Mouse (Mus musculus): Measurements from ENCODE around the gene Pmepa1. TPM values are rescaled to one million over a fixed set of nuclear protein-coding genes. Genes with fewer than 3 reads are reported as not detected.

Pmepa1 gene
- polyA plus RNA-seq, 1 experiment from 2014 or later, result 5.6 TPM

DNA sequence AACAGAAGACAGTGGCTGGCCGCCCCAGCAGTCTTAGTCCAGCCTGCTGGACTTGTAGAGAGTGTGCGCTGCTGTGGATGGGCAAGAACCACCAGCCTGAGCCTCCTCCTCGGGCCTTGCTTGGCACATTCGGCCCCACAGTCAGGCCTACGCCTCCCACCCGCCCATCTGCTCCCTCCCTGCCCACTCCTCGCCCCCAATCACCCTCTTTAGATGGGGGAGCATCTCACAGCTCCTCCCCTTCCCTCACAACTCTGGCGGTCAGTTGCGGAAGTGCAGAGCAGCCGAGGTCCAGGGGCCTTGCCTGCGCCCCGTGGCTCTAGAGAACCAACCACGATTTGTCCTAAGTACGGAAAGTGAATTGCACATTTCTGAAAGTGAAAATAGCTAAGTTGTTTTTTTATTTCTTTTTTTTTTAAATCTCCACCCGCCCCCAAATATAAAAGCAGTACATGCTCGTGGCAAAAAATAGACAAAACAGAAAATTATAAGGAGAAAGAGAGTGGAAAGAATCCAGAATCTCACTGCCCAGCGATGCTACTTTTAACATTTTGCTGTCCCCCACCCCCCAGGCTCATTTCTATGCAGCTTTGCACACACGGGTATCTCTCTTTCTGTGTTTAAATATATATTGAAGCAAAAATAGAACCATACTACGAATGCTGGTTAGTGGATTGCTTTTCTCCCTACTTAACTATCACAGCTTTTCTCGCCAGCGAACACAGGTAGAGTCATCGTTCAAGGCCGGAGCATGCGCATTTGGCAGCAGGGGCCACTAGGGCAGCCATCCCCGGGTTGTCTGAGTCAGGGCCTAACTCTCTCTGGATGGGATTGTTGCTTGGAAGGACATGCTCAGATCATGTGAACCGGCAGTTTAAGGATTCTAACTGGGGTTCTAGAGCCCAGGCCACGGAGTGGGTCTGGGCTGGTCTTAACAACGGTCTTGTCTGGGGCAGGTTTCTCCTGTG, 24.6 kb upstream of the Pmepa1 start:
- Histone ChIP-seq H3K4me2 (ENCODE audit: low read depth, low read length) (no peak overlapping the region), H3K4me1 (ENCODE audit: control insufficient read depth, insufficient read depth, low read length) (no peaks in the 10 kb centered on the region), H3K9ac (replicated peaks; ENCODE audit: low read depth, low read length) (no peak overlapping the region), H3K27me3 (ENCODE audit: control insufficient read depth, insufficient read depth, low read length) (no peaks in the 10 kb centered on the region), H3K27ac (ENCODE audit: low read depth, low read length) (no peak overlapping the region), H3K4me3 (ENCODE audit: low read depth, low read length) (no peak overlapping the region), H3K9me3 (ENCODE audit: control insufficient read depth, low read length) (no peaks in the 10 kb centered on the region), H3K36me3 (ENCODE audit: control insufficient read depth, insufficient read depth, low read length) (no peaks in the 10 kb centered on the region)
- whole genome bisulfite sequencing, result 75% methylated on average over 28 of the region's 28 CpGs
- no peak for ATAC-seq (ENCODE audit: low read depth)

DNA sequence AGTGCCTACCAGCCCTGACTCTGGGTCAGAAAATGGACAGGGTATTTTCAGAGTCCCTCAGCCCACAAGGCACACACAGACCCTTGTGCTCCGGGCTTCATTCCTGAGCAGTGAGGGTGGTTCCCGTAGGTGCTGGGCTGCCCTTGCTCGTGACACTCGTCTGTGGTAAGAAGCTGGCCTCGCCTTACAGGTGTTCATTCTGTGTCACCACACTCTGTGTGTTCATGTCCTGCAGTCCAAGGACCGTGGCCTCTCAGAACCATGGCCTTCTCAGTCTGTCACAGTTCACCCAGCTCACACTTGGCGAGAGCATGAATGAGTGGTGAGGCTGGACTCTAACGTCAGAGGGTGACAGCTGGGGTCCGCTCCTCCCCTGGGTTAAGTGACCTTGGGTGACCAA, 20.1 kb upstream of the Pmepa1 start:
- H3K27ac ChIP-seq (ENCODE audit: low read depth, low read length), result no peak overlapping the region
- no peaks in the 10 kb centered on the region for H3K9me3 ChIP-seq (ENCODE audit: control insufficient read depth, low read length)
- no peak for ATAC-seq (ENCODE audit: low read depth)
- 90% methylated on average over 9 of the region's 9 CpGs for WGBS
- no peak overlapping the region for H3K4me2 ChIP-seq (ENCODE audit: low read depth, low read length)
- no peaks in the 10 kb centered on the region for H3K27me3 ChIP-seq (ENCODE audit: control insufficient read depth, insufficient read depth, low read length)
- H3K9ac ChIP-seq (replicated peaks; ENCODE audit: low read depth, low read length), result no peak overlapping the region
- no peaks in the 10 kb centered on the region for H3K4me1 ChIP-seq (ENCODE audit: control insufficient read depth, insufficient read depth, low read length)
- H3K4me3 ChIP-seq (ENCODE audit: low read depth, low read length), result no peak overlapping the region
- no peaks in the 10 kb centered on the region for H3K36me3 ChIP-seq (ENCODE audit: control insufficient read depth, insufficient read depth, low read length)

DNA sequence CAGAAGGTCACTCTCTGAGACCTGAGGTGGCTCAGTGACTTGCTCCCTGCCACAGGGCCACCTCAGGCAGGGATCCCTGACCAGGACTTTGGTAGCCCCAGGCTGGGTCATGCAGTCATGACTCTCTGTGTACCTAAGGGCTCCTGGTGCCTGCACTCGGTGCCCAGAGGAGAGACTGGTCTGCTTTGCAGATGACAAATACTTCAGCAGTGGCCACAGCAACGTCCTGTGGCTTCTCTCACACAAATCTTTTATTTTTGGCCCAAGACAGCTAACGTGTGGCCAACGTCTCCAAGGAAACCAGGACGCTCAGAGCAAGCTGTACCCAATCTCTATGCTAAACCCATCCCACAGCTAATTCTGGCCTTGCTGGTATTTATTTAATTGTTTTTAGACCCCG, 16.7 kb upstream of the Pmepa1 start:
- ATAC-seq (ENCODE audit: low read depth), result no peak
- H3K27ac ChIP-seq (ENCODE audit: low read depth, low read length), result no peak overlapping the region
- no peak overlapping the region for H3K4me2 ChIP-seq (ENCODE audit: low read depth, low read length)
- no peak overlapping the region for H3K4me3 ChIP-seq (ENCODE audit: low read depth, low read length)
- no peak overlapping the region for H3K9ac ChIP-seq (replicated peaks; ENCODE audit: low read depth, low read length)
- no peaks in the 10 kb centered on the region for H3K27me3 ChIP-seq (ENCODE audit: control insufficient read depth, insufficient read depth, low read length)
- 53% methylated on average over 6 of the region's 6 CpGs for WGBS
- no peaks in the 10 kb centered on the region for H3K4me1 ChIP-seq (ENCODE audit: control insufficient read depth, insufficient read depth, low read length)
- H3K36me3 ChIP-seq (ENCODE audit: control insufficient read depth, insufficient read depth, low read length), result no peaks in the 10 kb centered on the region
- no peaks in the 10 kb centered on the region for H3K9me3 ChIP-seq (ENCODE audit: control insufficient read depth, low read length)

DNA sequence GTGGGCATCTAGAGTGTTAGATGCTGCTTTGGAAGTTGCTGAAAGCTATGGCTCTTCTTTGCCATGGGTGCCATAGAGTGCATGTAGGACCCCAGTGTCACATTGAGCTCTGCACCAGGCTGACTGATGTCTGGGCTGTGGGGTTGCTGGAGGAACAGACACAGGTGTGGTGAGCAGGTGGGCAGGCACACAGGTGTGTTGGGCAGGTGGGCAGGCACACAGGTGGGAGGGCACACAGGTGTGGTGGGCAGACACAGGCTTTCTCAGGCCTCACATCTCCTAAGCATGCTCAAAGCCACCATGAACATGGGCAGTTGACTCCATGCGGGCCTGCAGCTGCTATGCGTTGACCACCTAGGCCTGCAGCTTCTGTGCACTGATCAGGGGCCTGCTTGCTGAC, 16.2 kb upstream of the Pmepa1 start:
- Histone ChIP-seq H3K9ac (replicated peaks; ENCODE audit: low read depth, low read length) (no peak overlapping the region), H3K27ac (ENCODE audit: low read depth, low read length) (no peak overlapping the region), H3K36me3 (ENCODE audit: control insufficient read depth, insufficient read depth, low read length) (no peaks in the 10 kb centered on the region), H3K4me3 (ENCODE audit: low read depth, low read length) (no peak overlapping the region), H3K27me3 (ENCODE audit: control insufficient read depth, insufficient read depth, low read length) (no peaks in the 10 kb centered on the region), H3K9me3 (ENCODE audit: control insufficient read depth, low read length) (no peaks in the 10 kb centered on the region), H3K4me2 (ENCODE audit: low read depth, low read length) (no peak overlapping the region), H3K4me1 (ENCODE audit: control insufficient read depth, insufficient read depth, low read length) (no peaks in the 10 kb centered on the region)
- ATAC-seq (ENCODE audit: low read depth), result no peak
- 100% methylated on average over 2 of the region's 2 CpGs for WGBS

DNA sequence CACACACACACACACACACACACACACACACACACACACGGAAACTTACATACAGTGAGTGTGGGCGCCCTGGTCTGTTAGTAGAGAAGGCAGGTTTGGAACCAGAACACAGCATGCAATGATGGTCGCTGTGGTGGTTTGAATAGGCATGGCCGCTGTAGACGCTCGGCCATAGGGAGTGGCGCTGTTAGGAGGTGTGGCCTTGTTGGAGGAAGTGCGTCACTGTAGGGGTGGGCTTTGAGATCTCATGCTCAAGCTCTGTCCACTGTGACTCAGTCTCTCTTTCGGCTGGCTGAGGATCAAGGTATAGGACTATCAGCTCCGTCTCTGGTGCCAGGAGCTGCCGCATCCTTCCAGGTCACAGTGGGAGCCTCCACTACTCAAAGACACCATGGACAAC, 14.6 kb upstream of the Pmepa1 start:
- Histone ChIP-seq H3K36me3 (ENCODE audit: control insufficient read depth, insufficient read depth, low read length) (no peaks in the 10 kb centered on the region), H3K9me3 (ENCODE audit: control insufficient read depth, low read length) (no peaks in the 10 kb centered on the region), H3K27ac (ENCODE audit: low read depth, low read length) (no peak overlapping the region), H3K9ac (replicated peaks; ENCODE audit: low read depth, low read length) (no peak overlapping the region), H3K4me3 (ENCODE audit: low read depth, low read length) (no peak overlapping the region), H3K4me1 (ENCODE audit: control insufficient read depth, insufficient read depth, low read length) (no peaks in the 10 kb centered on the region), H3K4me2 (ENCODE audit: low read depth, low read length) (no peak overlapping the region), H3K27me3 (ENCODE audit: control insufficient read depth, insufficient read depth, low read length) (no peaks in the 10 kb centered on the region)
- 95% methylated on average over 11 of the region's 11 CpGs for WGBS
- ATAC-seq (ENCODE audit: low read depth), result no peak

DNA sequence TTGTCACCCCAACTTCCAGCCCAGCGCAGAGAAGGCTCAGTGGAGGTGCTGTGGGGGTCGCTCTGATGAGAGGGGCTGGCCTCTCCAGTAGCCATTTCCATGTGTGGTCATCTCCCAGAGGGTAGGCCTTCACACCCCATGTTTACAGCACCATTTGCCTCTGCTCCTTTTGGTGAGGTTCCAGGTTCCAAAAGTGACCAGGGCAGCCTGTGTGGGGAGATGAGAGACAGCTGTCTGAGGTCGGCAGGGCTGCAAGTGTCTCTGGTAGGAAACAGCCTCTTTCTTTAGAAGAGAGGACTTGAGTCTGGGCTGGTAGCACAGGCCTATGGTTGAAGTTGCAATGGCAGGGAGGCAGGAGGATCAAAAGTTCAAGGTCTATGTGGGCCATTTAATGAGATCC, 13.6 kb upstream of the Pmepa1 start:
- Histone ChIP-seq H3K9ac (replicated peaks; ENCODE audit: low read depth, low read length) (no peak overlapping the region), H3K36me3 (ENCODE audit: control insufficient read depth, insufficient read depth, low read length) (no peaks in the 10 kb centered on the region), H3K4me3 (ENCODE audit: low read depth, low read length) (no peak overlapping the region), H3K9me3 (ENCODE audit: control insufficient read depth, low read length) (no peaks in the 10 kb centered on the region), H3K27me3 (ENCODE audit: control insufficient read depth, insufficient read depth, low read length) (no peaks in the 10 kb centered on the region), H3K4me1 (ENCODE audit: control insufficient read depth, insufficient read depth, low read length) (no peaks in the 10 kb centered on the region), H3K27ac (ENCODE audit: low read depth, low read length) (no peak overlapping the region), H3K4me2 (ENCODE audit: low read depth, low read length) (no peak overlapping the region)
- 67% methylated on average over 3 of the region's 3 CpGs for WGBS
- ATAC-seq (ENCODE audit: low read depth), result no peak

DNA sequence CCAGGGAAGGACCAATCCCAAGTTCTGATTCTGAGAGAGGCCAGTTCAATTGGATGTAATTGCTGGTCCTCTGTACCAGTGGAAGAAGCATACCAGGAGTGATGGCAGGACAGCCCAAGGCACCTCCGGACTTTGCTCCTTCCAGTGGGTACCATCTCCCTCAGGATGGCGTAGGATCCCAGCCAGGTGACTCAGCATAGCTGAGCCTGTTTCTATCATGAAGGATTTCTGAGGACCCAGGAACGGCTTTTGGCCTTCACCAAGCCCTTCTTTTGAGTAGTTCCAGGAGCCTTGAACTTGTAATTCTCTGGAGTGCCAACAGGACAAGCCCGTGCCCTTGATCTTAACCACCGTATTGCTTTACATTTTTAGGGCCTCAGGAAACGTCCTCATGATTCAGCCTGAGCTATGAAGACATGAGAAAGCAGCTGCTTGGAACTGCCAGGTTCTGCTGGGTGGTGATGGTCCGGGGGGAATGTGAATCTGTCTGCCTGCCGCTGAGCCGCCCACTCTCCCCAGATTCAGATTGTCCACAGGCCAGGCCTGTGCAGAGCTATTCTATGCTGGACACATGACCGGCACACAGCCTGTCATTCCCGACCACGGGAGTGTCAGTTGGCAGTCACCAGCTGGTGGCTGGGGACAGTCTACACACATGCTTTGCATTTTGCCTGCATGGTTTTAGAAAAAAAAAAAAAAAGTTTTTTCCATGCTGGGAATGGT, 9.6 kb upstream of the Pmepa1 start:
- Histone ChIP-seq H3K27ac (ENCODE audit: low read depth, low read length) (no peak overlapping the region), H3K27me3 (ENCODE audit: control insufficient read depth, insufficient read depth, low read length) (no peaks in the 10 kb centered on the region), H3K9ac (replicated peaks; ENCODE audit: low read depth, low read length) (no peak overlapping the region), H3K4me3 (ENCODE audit: low read depth, low read length) (no peak overlapping the region), H3K4me2 (ENCODE audit: low read depth, low read length) (no peak overlapping the region), H3K36me3 (ENCODE audit: control insufficient read depth, insufficient read depth, low read length) (no peaks in the 10 kb centered on the region), H3K9me3 (ENCODE audit: control insufficient read depth, low read length) (no peaks in the 10 kb centered on the region), H3K4me1 (ENCODE audit: control insufficient read depth, insufficient read depth, low read length) (no peaks in the 10 kb centered on the region)
- no peak for ATAC-seq (ENCODE audit: low read depth)
- WGBS, result 88% methylated on average over 12 of the region's 12 CpGs

DNA sequence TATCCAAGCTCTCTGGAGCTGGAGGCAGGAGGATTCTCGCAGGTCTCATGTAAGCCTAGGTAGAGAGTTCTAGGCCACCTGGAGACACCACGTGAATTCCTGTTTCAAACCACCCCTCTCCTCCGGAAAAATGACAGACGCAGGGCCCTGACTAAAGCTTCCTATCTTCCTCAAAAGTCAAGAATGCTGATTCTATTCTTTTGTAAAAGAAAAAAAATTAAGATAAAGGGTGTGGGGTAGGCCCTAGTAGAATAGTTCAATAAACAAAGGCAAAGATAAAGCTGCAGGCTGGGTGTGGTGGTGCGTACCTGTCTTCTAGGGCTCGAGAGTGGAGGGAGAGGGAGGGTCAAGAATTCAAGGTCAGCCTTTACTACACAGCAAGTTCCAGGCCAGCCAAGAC, 8.4 kb upstream of the Pmepa1 start:
- ATAC-seq (ENCODE audit: low read depth), result no peak
- WGBS, result 93% methylated on average over 6 of the region's 6 CpGs
- H3K4me2 ChIP-seq (ENCODE audit: low read depth, low read length), result no peak overlapping the region
- H3K27ac ChIP-seq (ENCODE audit: low read depth, low read length), result no peak overlapping the region
- H3K4me3 ChIP-seq (ENCODE audit: low read depth, low read length), result no peak overlapping the region
- no peak overlapping the region for H3K9ac ChIP-seq (replicated peaks; ENCODE audit: low read depth, low read length)
- no peaks in the 10 kb centered on the region for H3K9me3 ChIP-seq (ENCODE audit: control insufficient read depth, low read length)
- no peaks in the 10 kb centered on the region for H3K27me3 ChIP-seq (ENCODE audit: control insufficient read depth, insufficient read depth, low read length)
- no peaks in the 10 kb centered on the region for H3K36me3 ChIP-seq (ENCODE audit: control insufficient read depth, insufficient read depth, low read length)
- no peaks in the 10 kb centered on the region for H3K4me1 ChIP-seq (ENCODE audit: control insufficient read depth, insufficient read depth, low read length)

DNA sequence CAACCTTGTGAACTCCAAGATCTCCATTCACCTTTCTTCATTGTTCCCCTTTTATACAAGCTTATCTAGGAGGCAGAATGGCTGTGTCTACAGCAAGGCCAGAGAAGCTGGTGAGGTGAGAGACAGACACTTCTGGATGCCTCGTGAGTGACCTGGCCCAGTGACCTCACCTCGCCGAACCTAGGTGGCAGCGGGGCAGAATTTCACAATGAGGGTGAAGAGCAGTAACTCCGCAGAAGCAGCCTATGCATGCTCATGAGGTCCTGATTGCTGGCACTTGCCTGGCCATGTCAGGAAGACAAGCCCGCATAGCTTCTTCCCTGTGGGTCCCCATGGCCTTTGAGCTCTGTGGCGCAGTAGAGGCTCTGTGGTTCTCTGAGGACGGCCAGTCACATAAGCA, 5.9 kb upstream of the Pmepa1 start:
- Histone ChIP-seq H3K4me2 (ENCODE audit: low read depth, low read length) (no peak overlapping the region), H3K36me3 (ENCODE audit: control insufficient read depth, insufficient read depth, low read length) (no peaks in the 10 kb centered on the region), H3K27ac (ENCODE audit: low read depth, low read length) (no peak overlapping the region), H3K4me3 (ENCODE audit: low read depth, low read length) (no peak overlapping the region), H3K9ac (replicated peaks; ENCODE audit: low read depth, low read length) (no peak overlapping the region), H3K9me3 (ENCODE audit: control insufficient read depth, low read length) (no peaks in the 10 kb centered on the region), H3K27me3 (ENCODE audit: control insufficient read depth, insufficient read depth, low read length) (no peaks in the 10 kb centered on the region), H3K4me1 (ENCODE audit: control insufficient read depth, insufficient read depth, low read length) (no peaks in the 10 kb centered on the region)
- 88% methylated on average over 8 of the region's 8 CpGs for WGBS
- ATAC-seq (ENCODE audit: low read depth), result no peak

All from neural tube, embryonic 14.5 days (tissue).